Mouse (Mus musculus) E14TG2a.4 (cell line): ENCODE measurements around the gene Plcb4.

Source experiments
- H3K27me3 ChIP-seq: 2 replicates; pipeline ENCODE4 v1.6.1; 2014; ENCODE audit warnings: low read length, control low read depth; ENCODE audit not compliant: insufficient read depth
- H3K36me3 ChIP-seq: 2 replicates; pipeline ENCODE4 v1.6.1; 2014; ENCODE audit warnings: low read length, control low read depth; ENCODE audit not compliant: insufficient read depth
- H3K4me1 ChIP-seq: replicated peaks from 2 replicates; pipeline ENCODE4 v1.6.1; 2014; ENCODE audit warnings: low read depth, low read length, control low read depth
- H3K4me3 ChIP-seq: replicated peaks from 2 replicates; pipeline ENCODE4 v1.5.1; 2014; ENCODE audit warnings: mild to moderate bottlenecking, low read length
- H3K9me3 ChIP-seq: 2 replicates; pipeline ENCODE4 v1.6.1; 2014; ENCODE audit warnings: low read length, control low read depth
- CTCF ChIP-seq: conservative IDR thresholded peaks from 2 replicates; pipeline ENCODE4 v1.5.1; 2014; ENCODE audit warnings: low read length
- NANOG ChIP-seq: IDR thresholded peaks from 2 replicates; pipeline ENCODE4 v1.6.1; 2014; ENCODE audit warnings: borderline replicate concordance, low read length, mixed read lengths
- POU5F1 ChIP-seq: IDR thresholded peaks from 2 replicates; pipeline ENCODE4 v1.6.1; 2014; ENCODE audit warnings: low read length, borderline replicate concordance

The Plcb4 gene

DNA sequence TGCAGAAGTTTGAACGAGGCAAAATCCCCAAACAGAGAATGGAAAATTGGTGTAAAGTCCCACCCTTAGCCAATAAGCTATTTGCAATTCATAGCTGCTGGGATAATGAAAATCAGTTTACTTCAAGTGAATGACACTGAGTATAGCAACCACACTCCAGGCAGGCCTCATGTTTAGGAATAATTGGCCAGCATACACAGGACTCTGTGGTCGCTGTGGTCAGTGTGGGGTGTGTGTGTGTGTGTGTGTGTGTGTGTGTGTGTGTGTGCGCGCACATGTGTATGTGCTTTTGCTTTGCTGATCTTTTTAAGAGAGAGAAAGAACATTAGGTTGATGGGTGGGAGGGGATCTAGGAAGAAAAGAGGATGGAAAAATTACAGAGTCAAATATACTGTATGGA, 134.1 kb downstream of the Plcb4 start:
- no peaks in the 10 kb centered on the region for H3K9me3 ChIP-seq
- no peak overlapping the region for H3K4me3 ChIP-seq
- TF ChIP-seq CTCF (no peak), POU5F1 (no peak), NANOG (no peak)
- H3K4me1 ChIP-seq: peaks cover 13% of the 10 kb centered on the region
- H3K36me3 ChIP-seq: no peaks in the 10 kb centered on the region
- H3K27me3 ChIP-seq: no peaks in the 10 kb centered on the region

DNA sequence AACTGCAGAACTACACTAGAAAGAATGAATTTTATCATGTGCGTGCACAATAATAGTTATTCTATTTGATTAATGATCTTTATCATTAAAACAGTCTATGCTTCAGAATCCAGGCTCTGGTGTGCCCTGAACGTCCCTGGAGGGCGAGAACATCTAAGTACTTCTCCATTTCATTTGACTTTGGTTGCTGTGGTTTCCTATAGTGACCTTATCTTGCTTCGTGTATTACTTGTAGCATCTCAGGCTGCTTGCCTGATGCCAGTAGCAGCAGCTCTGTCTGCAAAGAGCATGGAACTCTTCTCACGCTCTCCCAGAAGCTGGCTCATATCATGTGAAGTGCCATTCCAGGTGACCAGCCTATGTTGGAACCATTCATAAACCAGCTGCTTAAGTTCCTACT, 137.9 kb downstream of the Plcb4 start:
- no peaks in the 10 kb centered on the region for H3K9me3 ChIP-seq
- no peaks in the 10 kb centered on the region for H3K36me3 ChIP-seq
- H3K4me1 ChIP-seq: peaks cover 20% of the 10 kb centered on the region
- H3K4me3 ChIP-seq: no peak overlapping the region
- no peaks in the 10 kb centered on the region for H3K27me3 ChIP-seq
- TF ChIP-seq NANOG (no peak), CTCF (no peak), POU5F1 (no peak)

DNA sequence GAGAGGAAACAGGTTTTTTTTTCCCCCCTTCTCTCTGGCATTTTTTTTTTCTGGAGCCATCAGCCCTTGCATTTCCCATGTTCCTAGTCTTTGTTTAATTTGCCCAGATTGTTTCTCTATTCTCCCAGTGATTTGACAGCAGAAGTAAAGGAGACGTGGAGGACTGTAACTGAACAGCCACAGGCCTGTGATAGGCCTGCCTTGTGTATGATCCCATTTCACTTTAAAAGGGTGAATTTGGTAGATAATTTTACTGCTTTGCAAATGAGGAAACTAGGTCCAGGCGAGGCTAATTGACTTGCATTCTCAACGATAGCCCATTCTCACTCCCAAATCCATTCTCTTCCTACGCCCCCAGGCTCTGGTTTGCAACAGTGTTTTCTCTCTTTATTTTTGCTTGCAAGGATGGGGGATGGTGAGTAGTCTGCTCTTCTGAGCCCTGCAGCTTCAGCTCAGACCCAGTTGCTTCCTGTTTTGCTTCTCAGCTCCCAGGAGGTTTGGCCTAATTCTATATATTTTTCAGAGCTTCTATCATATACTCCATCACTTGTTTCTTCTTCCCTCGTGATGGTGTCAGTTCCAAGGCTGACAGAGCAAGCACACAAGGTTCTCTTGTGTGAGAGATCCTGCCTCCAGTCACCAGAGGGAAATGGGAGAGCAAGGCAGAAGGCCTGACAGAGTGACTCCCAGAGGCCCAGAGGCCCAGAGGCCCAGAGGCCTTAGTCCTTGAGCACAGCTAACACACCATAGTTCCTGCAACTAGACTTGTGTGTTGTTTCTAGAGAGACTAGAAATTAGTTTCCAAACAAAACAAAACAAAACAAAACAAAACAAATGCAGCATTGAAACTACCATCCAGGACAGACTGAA, 139.1 kb downstream of the Plcb4 start:
- no peaks in the 10 kb centered on the region for H3K27me3 ChIP-seq
- peaks cover 20% of the 10 kb centered on the region for H3K4me1 ChIP-seq
- TF ChIP-seq POU5F1 (no peak), CTCF (no peak), NANOG (no peak)
- no peaks in the 10 kb centered on the region for H3K36me3 ChIP-seq
- no peak overlapping the region for H3K4me3 ChIP-seq
- no peaks in the 10 kb centered on the region for H3K9me3 ChIP-seq

DNA sequence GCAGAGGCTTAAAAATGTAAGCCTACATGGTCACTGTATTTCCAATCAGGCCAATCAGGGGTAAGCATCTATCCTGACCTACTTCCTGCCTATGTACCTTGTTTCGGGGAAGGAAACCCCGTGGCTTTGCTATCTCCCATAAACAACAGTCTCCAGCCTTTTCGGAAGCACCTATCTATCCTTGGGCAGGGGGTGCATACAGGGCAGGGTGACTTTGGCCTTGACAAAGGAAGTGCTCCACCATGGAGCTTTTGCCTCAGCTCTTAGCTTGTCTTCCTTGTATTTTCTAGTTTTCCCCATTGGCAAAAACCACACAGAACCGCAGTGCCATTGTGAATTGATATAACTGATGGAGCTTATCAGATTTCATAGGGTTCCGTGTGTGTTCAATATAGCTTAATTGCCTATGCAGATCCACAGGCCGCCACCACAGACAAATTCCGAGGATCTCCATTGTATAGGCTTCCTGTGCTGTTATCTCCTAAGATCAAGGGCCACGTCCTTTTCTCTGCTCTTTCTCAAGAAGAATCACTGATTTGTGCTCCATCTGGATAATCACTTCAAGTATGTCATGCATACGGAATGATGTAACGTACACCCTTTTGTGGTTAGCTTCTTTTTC, 140.4 kb downstream of the Plcb4 start:
- TF ChIP-seq CTCF: no peak
- no peak for TF ChIP-seq POU5F1
- TF ChIP-seq NANOG: no peak
- H3K4me1 ChIP-seq: peaks cover 20% of the 10 kb centered on the region
- H3K4me3 ChIP-seq: no peak overlapping the region
- H3K9me3 ChIP-seq: no peaks in the 10 kb centered on the region
- H3K36me3 ChIP-seq: no peaks in the 10 kb centered on the region
- no peaks in the 10 kb centered on the region for H3K27me3 ChIP-seq

DNA sequence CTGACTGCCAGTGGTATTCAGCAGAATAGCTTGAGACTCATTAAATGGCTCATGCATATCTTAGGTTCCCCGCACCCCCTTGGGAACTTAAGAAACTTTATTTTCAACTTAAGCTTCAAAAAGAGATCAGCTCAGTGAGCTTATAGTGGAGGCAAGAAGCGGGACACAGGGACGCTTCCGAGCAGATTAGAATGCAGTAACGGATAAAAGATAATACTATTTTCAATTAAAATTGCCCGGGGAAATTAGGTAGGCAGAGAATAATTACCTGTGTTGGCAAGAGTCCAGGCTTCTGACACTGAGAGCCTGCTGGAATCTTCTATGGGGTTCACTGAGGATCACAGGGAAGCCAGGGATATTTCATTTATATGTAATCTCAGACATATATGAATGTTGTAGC, 141.6 kb downstream of the Plcb4 start:
- Histone ChIP-seq H3K27me3 (no peaks in the 10 kb centered on the region), H3K4me1 (peaks cover 20% of the 10 kb centered on the region), H3K36me3 (no peaks in the 10 kb centered on the region), H3K4me3 (no peak overlapping the region), H3K9me3 (no peaks in the 10 kb centered on the region)
- TF ChIP-seq CTCF (no peak), NANOG (no peak), POU5F1 (no peak)

DNA sequence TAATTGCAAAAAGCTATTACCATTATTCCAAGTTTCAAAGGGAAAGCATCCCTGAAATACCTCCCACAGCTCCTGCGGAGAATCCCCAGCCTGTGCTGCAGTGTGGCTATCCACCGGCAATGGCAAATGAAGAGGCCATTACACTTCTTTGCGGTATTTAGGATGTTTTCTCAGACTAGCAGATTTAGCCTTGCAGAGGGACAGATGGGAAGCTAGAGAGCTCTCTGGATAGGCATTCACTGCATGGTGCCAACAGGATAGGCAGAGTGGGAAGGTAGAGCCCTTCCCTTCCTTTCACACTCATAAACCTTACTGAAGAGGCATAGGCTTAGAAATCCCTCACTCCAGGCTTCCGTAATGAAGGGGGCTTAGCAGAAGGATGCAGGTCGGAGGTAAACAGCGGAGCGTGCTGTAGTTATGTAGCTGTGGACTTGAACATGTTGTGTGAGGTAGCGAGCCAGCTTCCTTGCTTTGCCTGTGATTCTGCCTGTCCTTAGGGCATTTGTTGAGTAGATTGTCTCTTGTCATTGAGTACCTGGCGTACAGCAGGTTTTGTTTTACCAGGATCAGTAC, 144.2 kb downstream of the Plcb4 start:
- H3K4me3 ChIP-seq: no peak overlapping the region
- H3K27me3 ChIP-seq: no peaks in the 10 kb centered on the region
- TF ChIP-seq POU5F1 (no peak), NANOG (no peak), CTCF (no peak)
- no peaks in the 10 kb centered on the region for H3K36me3 ChIP-seq
- no peaks in the 10 kb centered on the region for H3K9me3 ChIP-seq
- H3K4me1 ChIP-seq: peaks cover 14% of the 10 kb centered on the region

DNA sequence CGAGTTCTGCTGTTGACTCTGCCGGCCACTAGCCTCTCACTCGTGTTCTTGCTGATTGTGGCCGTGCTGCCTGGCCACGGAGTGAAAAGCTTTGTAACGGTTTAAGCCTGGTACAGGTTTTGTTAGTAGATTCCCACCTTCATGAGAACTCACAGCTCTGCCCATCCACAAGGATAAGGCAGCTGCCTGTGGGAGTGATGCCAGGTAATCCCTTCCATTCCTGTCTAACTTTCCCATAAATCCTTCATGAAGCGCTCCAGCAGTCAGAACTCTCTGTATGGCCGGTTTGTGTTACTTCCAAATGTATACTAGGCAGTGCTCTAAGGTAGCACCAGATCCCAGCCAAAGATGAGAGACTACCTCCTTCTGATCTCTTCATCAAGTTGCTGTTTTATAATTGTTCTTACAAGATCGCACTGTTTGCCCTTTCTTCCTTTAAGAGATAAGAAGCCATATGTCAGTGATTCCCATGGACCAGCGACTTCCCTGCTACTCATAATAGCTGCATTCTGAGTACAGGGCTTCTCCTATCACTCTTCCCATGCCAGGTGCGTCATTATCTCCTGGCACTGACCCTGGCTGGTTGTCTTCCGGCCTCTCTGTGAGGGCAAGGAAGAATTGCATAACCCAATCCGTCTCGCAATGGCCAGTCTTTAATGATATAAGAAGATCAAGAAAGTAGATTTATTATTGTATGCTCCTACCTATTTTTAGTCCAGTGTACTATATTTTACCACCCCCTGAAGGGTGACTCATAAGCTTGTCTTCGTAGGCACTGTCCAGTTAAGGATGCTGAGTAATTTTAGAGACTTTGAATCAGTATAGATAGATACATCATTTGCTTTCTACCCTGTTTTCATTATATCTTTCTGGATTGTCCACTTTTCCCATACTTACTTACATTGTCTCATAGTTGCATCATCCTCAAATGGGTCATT, 147.2 kb downstream of the Plcb4 start:
- Histone ChIP-seq H3K9me3 (no peaks in the 10 kb centered on the region), H3K4me3 (no peak overlapping the region), H3K27me3 (no peaks in the 10 kb centered on the region), H3K4me1 (no peaks in the 10 kb centered on the region), H3K36me3 (no peaks in the 10 kb centered on the region)
- no peak for TF ChIP-seq NANOG

DNA sequence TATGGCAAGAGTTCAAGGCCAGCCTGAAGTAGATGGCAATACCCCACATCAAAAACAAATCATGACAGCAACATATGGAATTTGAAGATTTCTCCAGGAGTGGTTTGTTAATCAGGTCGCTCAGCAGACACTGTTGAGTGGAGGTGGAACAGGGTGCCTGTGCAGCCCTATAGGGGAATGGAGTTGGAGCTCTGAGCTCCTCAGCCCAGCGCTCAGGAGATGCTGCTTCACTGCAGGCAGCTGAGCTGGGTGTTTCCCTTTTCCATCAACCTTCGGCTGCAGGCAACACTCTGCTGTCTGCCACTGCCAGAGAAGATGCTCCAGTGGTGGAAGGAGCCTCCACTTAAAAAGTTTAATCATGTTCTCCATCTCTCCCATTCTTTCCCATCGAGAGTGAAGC, 149.5 kb downstream of the Plcb4 start:
- Histone ChIP-seq H3K36me3 (peaks cover 6% of the 10 kb centered on the region; the same call in 1 of the 2 replicates), H3K4me3 (no peak overlapping the region), H3K27me3 (no peaks in the 10 kb centered on the region), H3K4me1 (peaks cover 4% of the 10 kb centered on the region; the same call in 1 of the 2 replicates), H3K9me3 (no peaks in the 10 kb centered on the region)
- no peak for TF ChIP-seq POU5F1
- TF ChIP-seq NANOG: no peak
- TF ChIP-seq CTCF: no peak
